Mouse (Mus musculus) neural tube, embryonic 13.5 days (tissue): ENCODE results near the gene Ptprt. TPM values are rescaled to one million over a fixed set of nuclear protein-coding genes. Genes with fewer than 3 reads are reported as not detected.

Experiments used
- ATAC-seq: fragments of 200-750 bp; cut with Nextera tagmentation; 2 replicates; pipeline ENCODE4 v1.8.0; 2017; ENCODE audit warnings: low read depth, mild to moderate bottlenecking, moderate TSS enrichment, moderate library complexity
- H3K27ac ChIP-seq: fragments of 300-500 bp; sonication (generic); replicated peaks from 2 replicates; pipeline ENCODE4 v1.5.1; 2015; ENCODE audit warnings: moderate library complexity, mild to moderate bottlenecking, inconsistent platforms
- H3K27me3 ChIP-seq: fragments of 300-500 bp; sonication (generic); 2 replicates; pipeline ENCODE4 v1.6.1; 2015; ENCODE audit warnings: mild to moderate bottlenecking, inconsistent platforms
- H3K36me3 ChIP-seq: fragments of 300-500 bp; sonication (generic); 2 replicates; pipeline ENCODE4 v1.6.1; 2015; ENCODE audit warnings: mild to moderate bottlenecking, inconsistent platforms
- H3K4me1 ChIP-seq: fragments of 300-500 bp; sonication (generic); replicated peaks from 2 replicates; pipeline ENCODE4 v1.6.1; 2015; ENCODE audit warnings: inconsistent platforms
- H3K4me2 ChIP-seq: fragments of 300-500 bp; sonication (generic); 2 replicates; pipeline ENCODE4 v1.6.1; 2015; ENCODE audit warnings: inconsistent platforms, mild to moderate bottlenecking, moderate library complexity
- H3K4me3 ChIP-seq: fragments of 300-500 bp; sonication (generic); 2 replicates; pipeline ENCODE4 v1.5.1; 2015; ENCODE audit warnings: mild to moderate bottlenecking, inconsistent platforms
- H3K9ac ChIP-seq: fragments of 300-500 bp; sonication (generic); 2 replicates; pipeline ENCODE4 v1.6.1; 2015; ENCODE audit warnings: moderate library complexity, mild to moderate bottlenecking, inconsistent platforms
- H3K9me3 ChIP-seq: fragments of 300-500 bp; sonication (generic); 2 replicates; pipeline ENCODE4 v1.6.1; 2016; ENCODE audit warnings: inconsistent platforms
- WGBS: fragments of 180-500 bp; shearing (Covaris S2); methylation state at CpG from one replicate; pipeline ENCODE4 v1.1.7; 2015; 5-methylcytosine and 5-hydroxymethylcytosine counted together
- polyA plus RNA-seq: library from polyadenylated mRNA; unstranded; fragments of >200 nt; fragmentation: Nextera tagmentation; extraction: Ambion mirVana; gene quantifications from 2 replicates; pipeline ENCODE4 v1.2.1, GENCODE M21; 2015

The Ptprt gene
- polyA plus RNA-seq, 1 experiment from 2014 or later, result 6.6 TPM

GRCm38 (mm10) chr2:161858813-161859212 is 802.1 kb downstream of the Ptprt start:
- Histone ChIP-seq H3K27me3 (no peaks in the 10 kb centered on the region), H3K36me3 (no peaks in the 10 kb centered on the region), H3K4me2 (no peak overlapping the region), H3K4me3 (no peak overlapping the region), H3K9me3 (no peaks in the 10 kb centered on the region), H3K27ac (no peak overlapping the region), H3K9ac (no peak overlapping the region), H3K4me1 (peaks cover 6% of the 10 kb centered on the region)
- WGBS, result 100% methylated on average over 1 of the region's 1 CpGs
- no peak for ATAC-seq

DNA sequence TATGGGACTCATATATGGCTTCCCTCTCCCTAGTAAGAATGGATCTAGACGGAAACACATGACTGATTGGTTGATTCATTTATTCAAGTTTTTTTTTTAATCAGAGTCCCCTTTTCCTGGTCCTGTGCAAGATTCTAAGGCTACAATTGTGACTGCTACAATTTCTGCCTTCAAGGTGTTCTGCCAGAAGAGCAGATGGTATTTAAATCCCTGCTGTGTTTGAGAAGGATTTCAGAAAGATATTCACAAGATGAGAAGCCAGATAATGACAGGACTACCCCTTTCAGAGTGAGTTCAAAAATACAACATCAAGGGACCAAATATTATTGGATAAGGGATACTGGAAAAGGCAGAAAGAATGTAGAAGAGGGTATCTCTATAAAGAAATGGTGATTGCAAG is 802.6 kb downstream of the Ptprt start:
- Histone ChIP-seq H3K4me3 (no peak overlapping the region), H3K36me3 (no peaks in the 10 kb centered on the region), H3K9ac (no peak overlapping the region), H3K27ac (no peak overlapping the region), H3K4me2 (no peak overlapping the region), H3K4me1 (peaks cover 6% of the 10 kb centered on the region), H3K27me3 (no peaks in the 10 kb centered on the region), H3K9me3 (no peaks in the 10 kb centered on the region)
- WGBS, result 66% methylated on average over 1 of the region's 1 CpGs
- no peak for ATAC-seq

GRCm38 (mm10) chr2:161835001-161835400 is 825.9 kb downstream of the Ptprt start:
- no peaks in the 10 kb centered on the region for H3K36me3 ChIP-seq
- no peaks in the 10 kb centered on the region for H3K4me1 ChIP-seq
- no peak overlapping the region for H3K4me3 ChIP-seq
- H3K27me3 ChIP-seq, result no peaks in the 10 kb centered on the region
- no peak for ATAC-seq
- no peak overlapping the region for H3K9ac ChIP-seq
- no peak overlapping the region for H3K4me2 ChIP-seq
- H3K9me3 ChIP-seq, result no peaks in the 10 kb centered on the region
- 85% methylated on average over 4 of the region's 4 CpGs for WGBS
- H3K27ac ChIP-seq, result no peak overlapping the region

DNA sequence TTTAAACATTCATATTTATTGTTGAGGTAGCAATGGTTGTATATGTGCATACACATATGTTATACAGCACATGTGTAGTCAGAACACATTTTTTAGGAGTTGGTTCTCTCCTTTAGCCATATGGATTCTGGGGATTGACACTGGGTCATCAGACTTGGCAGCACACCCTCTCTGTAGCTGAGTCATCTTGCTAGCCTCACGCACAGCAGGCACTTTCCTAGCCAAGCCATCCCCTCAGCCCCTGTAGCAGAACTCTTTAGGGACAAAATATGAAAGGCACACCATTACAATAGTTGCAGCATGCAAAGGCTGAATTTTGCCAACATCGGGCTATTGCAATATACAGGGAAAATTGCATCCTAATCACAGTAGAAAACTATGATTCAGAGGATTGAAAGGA is 827.1 kb downstream of the Ptprt start:
- H3K9me3 ChIP-seq, result no peaks in the 10 kb centered on the region
- H3K27me3 ChIP-seq, result no peaks in the 10 kb centered on the region
- no peak overlapping the region for H3K27ac ChIP-seq
- 93% methylated on average over 2 of the region's 2 CpGs for WGBS
- H3K36me3 ChIP-seq, result no peaks in the 10 kb centered on the region
- H3K4me1 ChIP-seq, result no peaks in the 10 kb centered on the region
- ATAC-seq, result no peak
- no peak overlapping the region for H3K4me2 ChIP-seq
- H3K4me3 ChIP-seq, result no peak overlapping the region
- no peak overlapping the region for H3K9ac ChIP-seq

DNA sequence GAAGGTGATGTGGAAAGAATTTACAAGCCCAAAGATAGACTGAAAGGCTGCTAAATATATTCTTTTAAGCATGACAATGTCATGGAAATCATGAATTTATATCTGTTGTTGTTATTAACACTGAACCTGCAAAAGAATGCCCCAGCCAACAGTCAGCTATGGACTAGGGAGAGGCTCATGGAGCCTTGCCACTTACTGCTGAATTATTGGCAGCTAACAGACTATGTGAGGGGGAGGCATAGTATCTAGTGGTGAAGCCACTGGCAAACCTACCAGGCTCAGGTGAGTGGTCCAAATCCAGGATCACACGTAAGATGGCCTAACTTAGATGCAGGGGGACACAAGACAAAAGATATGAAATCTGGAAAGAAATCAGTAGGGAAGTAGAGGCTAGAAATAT is 847.6 kb downstream of the Ptprt start:
- no peaks in the 10 kb centered on the region for H3K9me3 ChIP-seq
- no peaks in the 10 kb centered on the region; the same call in none of the 2 replicates for H3K4me1 ChIP-seq
- H3K9ac ChIP-seq, result no peak overlapping the region
- no peak overlapping the region for H3K4me2 ChIP-seq
- 89% methylated on average over 1 of the region's 1 CpGs for whole genome bisulfite sequencing
- H3K27me3 ChIP-seq, result no peaks in the 10 kb centered on the region
- no peak overlapping the region for H3K27ac ChIP-seq
- no peak overlapping the region for H3K4me3 ChIP-seq
- ATAC-seq, result no peak
- H3K36me3 ChIP-seq, result no peaks in the 10 kb centered on the region

- no peak overlapping the region for H3K9ac ChIP-seq
- no peak overlapping the region for H3K4me3 ChIP-seq
- no peak overlapping the region for H3K27ac ChIP-seq
- H3K9me3 ChIP-seq, result no peaks in the 10 kb centered on the region
- ATAC-seq, result no peak
- no peaks in the 10 kb centered on the region for H3K27me3 ChIP-seq
- no peaks in the 10 kb centered on the region for H3K36me3 ChIP-seq
- H3K4me2 ChIP-seq, result no peak overlapping the region
- WGBS, result 79% methylated on average over 9 of the region's 9 CpGs
- peaks cover 15% of the 10 kb centered on the region for H3K4me1 ChIP-seq
Observed at GRCm38 (mm10) chr2:161808086-161808801, 852.7 kb downstream of the Ptprt start.

- no peak overlapping the region for H3K4me3 ChIP-seq
- H3K36me3 ChIP-seq, result no peaks in the 10 kb centered on the region
- H3K4me1 ChIP-seq, result peaks cover 15% of the 10 kb centered on the region
- peak; percentile 72 for ATAC-seq
- H3K27ac ChIP-seq, result no peak overlapping the region
- no peaks in the 10 kb centered on the region for H3K27me3 ChIP-seq
- no peak overlapping the region for H3K9ac ChIP-seq
- 20% methylated on average over 8 of the region's 8 CpGs for WGBS
- H3K4me2 ChIP-seq, result no peak overlapping the region
- H3K9me3 ChIP-seq, result no peaks in the 10 kb centered on the region
Observed at GRCm38 (mm10) chr2:161806287-161807007, 854.5 kb downstream of the Ptprt start.

GRCm38 (mm10) chr2:161799946-161800345 is 861.0 kb downstream of the Ptprt start:
- no peaks in the 10 kb centered on the region for H3K36me3 ChIP-seq
- ATAC-seq, result no peak
- H3K9me3 ChIP-seq, result no peaks in the 10 kb centered on the region
- no peak overlapping the region for H3K9ac ChIP-seq
- H3K4me1 ChIP-seq, result peaks cover 5% of the 10 kb centered on the region; the same call in 1 of the 2 replicates
- WGBS, result 86% methylated on average over 6 of the region's 6 CpGs
- H3K4me2 ChIP-seq, result no peak overlapping the region
- H3K4me3 ChIP-seq, result no peak overlapping the region
- H3K27ac ChIP-seq, result no peak overlapping the region
- no peaks in the 10 kb centered on the region for H3K27me3 ChIP-seq

DNA sequence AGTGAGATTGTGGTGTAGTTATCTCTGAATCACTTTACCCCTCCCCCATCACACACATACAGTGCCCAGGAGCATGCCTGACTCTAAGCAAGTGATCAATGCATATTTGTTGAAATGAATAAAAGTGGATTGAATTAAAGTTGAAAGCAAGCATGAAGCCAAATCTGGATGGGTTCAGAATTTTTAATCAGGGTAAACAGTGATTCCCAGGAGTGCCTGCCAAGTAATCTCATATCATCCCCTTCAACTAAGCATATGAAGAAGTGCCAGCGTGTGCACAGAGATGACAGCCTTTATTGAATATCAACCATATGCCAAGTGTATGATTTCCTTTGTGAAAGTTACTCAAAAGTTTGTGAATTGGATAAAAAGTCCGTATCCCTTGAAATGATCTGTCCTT is 893.4 kb downstream of the Ptprt start:
- no peaks in the 10 kb centered on the region for H3K27me3 ChIP-seq
- H3K9ac ChIP-seq, result no peak overlapping the region
- 91% methylated on average over 2 of the region's 2 CpGs for WGBS
- no peaks in the 10 kb centered on the region for H3K4me1 ChIP-seq
- H3K9me3 ChIP-seq, result no peaks in the 10 kb centered on the region
- ATAC-seq, result no peak
- no peak overlapping the region for H3K4me2 ChIP-seq
- H3K36me3 ChIP-seq, result no peaks in the 10 kb centered on the region
- no peak overlapping the region for H3K27ac ChIP-seq
- H3K4me3 ChIP-seq, result no peak overlapping the region

DNA sequence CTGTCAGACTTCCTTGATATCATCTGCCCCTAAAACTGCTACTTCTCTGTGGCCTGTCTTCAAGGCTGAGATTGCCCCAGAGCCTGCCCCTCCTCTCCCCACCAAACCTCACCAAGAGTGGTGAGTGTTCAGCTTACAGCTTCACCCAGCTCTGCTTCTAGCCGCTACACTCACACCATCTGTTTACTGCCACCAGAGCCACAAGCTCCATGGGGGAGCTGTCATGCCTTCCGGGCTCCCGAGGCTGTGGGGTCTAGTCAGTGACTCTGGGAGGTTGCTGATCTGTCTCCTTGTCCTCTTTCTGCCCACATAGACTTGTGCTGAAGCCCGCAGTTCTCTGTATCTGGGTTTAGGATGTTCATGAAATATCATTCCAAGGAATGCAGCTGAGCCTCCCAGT is 947.9 kb downstream of the Ptprt start:
- Histone ChIP-seq H3K4me3 (no peak overlapping the region), H3K36me3 (no peaks in the 10 kb centered on the region), H3K9ac (no peak overlapping the region), H3K4me2 (no peak overlapping the region), H3K27me3 (no peaks in the 10 kb centered on the region), H3K4me1 (no peaks in the 10 kb centered on the region; the same call in 1 of the 2 replicates), H3K9me3 (no peaks in the 10 kb centered on the region), H3K27ac (no peak overlapping the region)
- ATAC-seq, result no peak
- WGBS, result 35% methylated on average over 4 of the region's 4 CpGs

GRCm38 (mm10) chr2:161709316-161709715 is 951.6 kb downstream of the Ptprt start:
- no peak overlapping the region for H3K4me3 ChIP-seq
- no peaks in the 10 kb centered on the region for H3K36me3 ChIP-seq
- H3K27me3 ChIP-seq, result no peaks in the 10 kb centered on the region
- WGBS, result 87% methylated on average over 5 of the region's 5 CpGs
- H3K4me1 ChIP-seq, result peaks cover 16% of the 10 kb centered on the region
- no peak for ATAC-seq
- H3K4me2 ChIP-seq, result no peak overlapping the region
- H3K9ac ChIP-seq, result no peak overlapping the region
- no peak overlapping the region for H3K27ac ChIP-seq
- no peaks in the 10 kb centered on the region for H3K9me3 ChIP-seq

- no peak overlapping the region for H3K27ac ChIP-seq
- H3K4me3 ChIP-seq, result no peak overlapping the region
- H3K9ac ChIP-seq, result no peak overlapping the region
- WGBS, result 88% methylated on average over 7 of the region's 7 CpGs
- no peak overlapping the region for H3K4me2 ChIP-seq
- H3K4me1 ChIP-seq, result peaks cover 18% of the 10 kb centered on the region
- H3K27me3 ChIP-seq, result no peaks in the 10 kb centered on the region
- H3K36me3 ChIP-seq, result no peaks in the 10 kb centered on the region
- no peak for ATAC-seq
- no peaks in the 10 kb centered on the region for H3K9me3 ChIP-seq
Observed at GRCm38 (mm10) chr2:161706386-161706915, 954.5 kb downstream of the Ptprt start.
